Mouse (Mus musculus) forebrain, embryonic 11.5 days (tissue): ENCODE measurements at regions not wholly inside any gene's neighbourhood (a gene's known extent, or its start where the extent isn't known, plus 50 kb on each side); places are given as distances from the start of the nearest gene placed in this dataset.

Source experiments
- ATAC-seq: fragments of 200-750 bp; cut with Nextera tagmentation; replicated peaks from 2 replicates; pipeline ENCODE4 v1.8.0; 2017; ENCODE audit warnings: moderate TSS enrichment; ENCODE audit not compliant: low FRiP score
- DNase-seq: peaks from one replicate; pipeline ENCODE4 v3.0.0-alpha.2; 2017; ENCODE audit warnings: low spot score
- H3K27ac ChIP-seq: fragments of 300-500 bp; sonication (generic); 2 replicates; pipeline ENCODE4 v1.5.1; 2014; ENCODE audit warnings: low read depth, low read length
- H3K27me3 ChIP-seq: fragments of 300-500 bp; sonication (generic); 2 replicates; pipeline ENCODE4 v1.6.1; 2014; ENCODE audit warnings: mild to moderate bottlenecking, low read length, mixed read lengths; ENCODE audit not compliant: control insufficient read depth, insufficient read depth
- H3K36me3 ChIP-seq: fragments of 300-500 bp; sonication (generic); 2 replicates; pipeline ENCODE4 v1.6.1; 2014; ENCODE audit warnings: mild to moderate bottlenecking, low read length, moderate library complexity, mixed read lengths; ENCODE audit not compliant: control insufficient read depth, insufficient read depth
- H3K4me1 ChIP-seq: fragments of 300-500 bp; sonication (generic); replicated peaks from 2 replicates; pipeline ENCODE4 v1.6.1; 2014; ENCODE audit warnings: low read length, mixed read lengths; ENCODE audit not compliant: control insufficient read depth, insufficient read depth
- H3K4me2 ChIP-seq: fragments of 300-500 bp; sonication (generic); 2 replicates; pipeline ENCODE4 v1.6.1; 2014; ENCODE audit warnings: low read depth, mild to moderate bottlenecking, low read length, moderate library complexity, mixed read lengths; ENCODE audit not compliant: severe bottlenecking
- H3K4me3 ChIP-seq: fragments of 300-500 bp; sonication (generic); 2 replicates; pipeline ENCODE4 v1.5.1; 2014; ENCODE audit warnings: low read depth, low read length
- H3K9ac ChIP-seq: fragments of 300-500 bp; sonication (generic); 2 replicates; pipeline ENCODE4 v1.6.1; 2014; ENCODE audit warnings: low read length
- H3K9me3 ChIP-seq: fragments of 300-500 bp; sonication (generic); 2 replicates; pipeline ENCODE4 v1.6.1; 2016; ENCODE audit warnings: low read length, mixed read lengths; ENCODE audit not compliant: control insufficient read depth
- WGBS: fragments of 180-500 bp; shearing (Covaris S2); extraction: QIAGEN DNeasy Blood & Tissue Kit; methylation state at CpG from one replicate; pipeline ENCODE4 v1.1.7; 2014; 5-methylcytosine and 5-hydroxymethylcytosine counted together

DNA sequence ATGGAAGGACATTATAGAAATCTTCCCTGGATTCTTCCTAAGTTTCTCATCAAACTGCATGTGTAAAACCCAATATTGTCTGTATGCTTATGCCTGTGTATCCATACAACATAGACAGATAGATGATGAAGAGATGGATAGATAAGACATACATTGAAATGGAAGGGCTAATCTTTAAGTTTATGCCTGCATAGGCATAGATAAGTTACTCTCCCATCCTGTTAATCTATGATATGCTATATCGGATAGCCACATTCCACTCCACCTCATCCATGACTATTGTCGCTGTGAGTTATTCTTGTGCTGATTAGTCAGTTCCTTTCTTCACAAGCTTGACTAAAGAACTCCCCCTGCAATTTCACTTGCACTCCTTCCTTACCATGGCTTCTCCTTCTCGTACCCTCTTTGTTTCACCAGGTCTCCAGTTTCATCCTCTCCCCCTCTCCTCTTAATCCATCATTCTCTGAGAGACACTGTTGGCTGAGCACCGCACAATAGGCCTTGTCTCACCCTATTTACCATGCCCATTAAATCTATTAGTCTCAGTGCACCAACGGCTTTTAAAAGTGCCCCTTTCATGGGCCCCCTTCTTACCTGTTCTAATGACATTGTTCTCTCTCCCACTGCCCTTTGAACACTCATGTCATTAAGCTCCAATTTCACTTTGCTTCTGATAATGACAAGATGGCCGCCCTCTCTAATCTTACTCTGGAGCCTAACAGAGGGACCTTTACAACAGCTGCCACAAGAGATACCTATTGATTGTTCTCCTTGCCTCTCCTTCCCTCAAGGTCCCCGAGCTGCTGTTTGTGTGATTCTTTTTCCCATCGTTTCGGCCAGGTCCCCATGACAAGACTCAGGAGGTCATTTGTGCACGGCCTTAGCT lies 399.1 kb upstream of the Acvr2a start:
- Histone ChIP-seq H3K4me1 (no peaks in the 10 kb centered on the region; the same call in 1 of the 2 replicates), H3K27me3 (no peaks in the 10 kb centered on the region), H3K9ac (no peak overlapping the region), H3K9me3 (no peaks in the 10 kb centered on the region), H3K27ac (no peak overlapping the region), H3K36me3 (no peaks in the 10 kb centered on the region), H3K4me3 (no peak overlapping the region), H3K4me2 (no peak overlapping the region)
- WGBS = 26% methylated on average over 10 of the region's 10 CpGs
- ATAC-seq = 0 out of 2 replicates have a peak, but pooled peaks have one; percentile 29
- no peak for DNase-seq

DNA sequence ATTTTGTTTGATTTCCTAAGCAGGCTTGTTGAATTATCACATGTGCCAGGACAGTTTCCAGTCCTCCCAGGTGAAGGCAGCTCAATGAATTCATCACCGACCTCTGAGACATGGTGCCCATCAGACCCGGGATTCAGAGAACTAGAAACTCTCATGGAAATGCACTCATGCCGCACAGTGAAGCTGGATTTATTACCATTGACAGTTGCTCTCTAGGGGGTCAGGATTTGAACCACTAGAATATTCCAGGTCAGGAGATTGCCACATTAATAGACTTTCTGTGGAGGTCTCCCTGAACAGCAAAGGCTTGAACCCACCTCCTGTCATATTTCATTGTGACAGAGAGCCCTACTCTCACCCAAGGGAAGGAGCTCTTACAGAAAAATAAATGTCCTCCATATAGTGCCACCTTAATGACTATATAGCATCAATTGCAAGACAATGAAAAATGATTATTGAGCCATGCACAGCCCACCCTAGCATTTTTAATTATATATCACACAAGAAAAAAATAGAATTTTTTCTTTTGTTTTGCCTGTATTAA lies 397.6 kb upstream of the Acvr2a start:
- Histone ChIP-seq H3K4me1 (no peaks in the 10 kb centered on the region; the same call in 1 of the 2 replicates), H3K9ac (no peak overlapping the region), H3K36me3 (no peaks in the 10 kb centered on the region), H3K27me3 (no peaks in the 10 kb centered on the region), H3K27ac (no peak overlapping the region), H3K4me3 (no peak overlapping the region), H3K4me2 (no peak overlapping the region), H3K9me3 (no peaks in the 10 kb centered on the region)
- no peak for DNase-seq
- no peak for ATAC-seq
- WGBS = 91% methylated on average over 3 of the region's 3 CpGs

DNA sequence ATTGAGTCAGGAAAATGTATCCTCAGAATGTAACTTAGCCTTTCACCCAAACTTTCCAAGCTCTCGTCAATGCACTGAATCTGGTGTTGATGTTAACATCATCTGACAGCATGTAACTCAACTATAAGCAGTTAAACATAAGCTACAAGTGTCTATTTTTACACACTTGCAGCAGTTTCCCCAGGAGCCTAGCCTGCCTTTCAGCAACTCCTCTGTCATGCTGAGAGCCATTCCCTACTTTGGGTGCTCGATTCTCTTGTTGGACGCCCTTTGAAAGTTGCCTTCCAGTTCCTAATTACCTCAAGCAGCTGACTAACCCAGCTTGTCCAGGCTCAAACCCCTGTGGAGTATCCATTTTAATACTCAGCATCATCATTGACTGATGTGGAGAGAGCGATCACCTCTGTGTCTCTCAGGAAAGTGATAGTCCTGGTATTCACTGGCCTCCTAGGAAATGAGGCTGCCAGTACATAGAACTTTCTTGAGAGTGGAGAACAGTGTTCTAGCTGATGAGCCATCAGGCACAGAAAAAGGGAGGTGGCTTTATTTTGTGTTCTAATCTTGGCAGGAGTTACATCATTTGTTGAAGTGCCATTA lies 396.8 kb upstream of the Acvr2a start:
- 50% methylated on average over 4 of the region's 4 CpGs for WGBS

DNA sequence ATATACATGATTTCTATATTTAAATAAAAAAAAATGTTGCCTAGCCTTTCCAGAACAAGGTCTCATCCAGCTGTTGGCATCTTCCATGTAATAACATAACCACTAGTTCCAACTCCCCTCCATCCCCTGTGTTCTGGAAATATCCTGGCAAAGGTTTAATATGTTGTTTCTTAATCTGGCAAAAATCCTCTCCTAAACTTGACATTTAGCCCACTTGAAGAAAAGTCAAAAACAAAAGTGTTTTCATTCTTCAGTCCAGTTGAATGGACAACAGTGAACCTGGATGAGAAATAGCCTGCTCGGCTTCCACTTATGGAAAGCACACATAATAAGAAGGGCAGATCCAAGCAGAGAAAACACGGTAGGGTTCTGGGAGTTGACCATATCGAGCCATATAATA lies 393.1 kb upstream of the Acvr2a start:
- Histone ChIP-seq H3K36me3 (no peaks in the 10 kb centered on the region), H3K27me3 (no peaks in the 10 kb centered on the region), H3K27ac (no peak overlapping the region), H3K4me1 (peaks cover 10% of the 10 kb centered on the region; the same call in 1 of the 2 replicates), H3K9ac (no peak overlapping the region), H3K9me3 (no peaks in the 10 kb centered on the region), H3K4me3 (no peak overlapping the region), H3K4me2 (no peak overlapping the region)
- ATAC-seq (no peak), DNase-seq (no peak)
- WGBS = 84% methylated on average over 3 of the region's 3 CpGs

More for the DNA sequence above, 396.8 kb upstream of the Acvr2a start:
- no peak for DNase-seq
- H3K27ac ChIP-seq = no peak overlapping the region
- ATAC-seq = no peak
- no peak overlapping the region for H3K9ac ChIP-seq
- no peaks in the 10 kb centered on the region for H3K27me3 ChIP-seq
- H3K4me1 ChIP-seq = no peaks in the 10 kb centered on the region; the same call in 1 of the 2 replicates
- no peak overlapping the region for H3K4me3 ChIP-seq
- no peaks in the 10 kb centered on the region for H3K36me3 ChIP-seq
- H3K9me3 ChIP-seq = no peaks in the 10 kb centered on the region
- no peak overlapping the region for H3K4me2 ChIP-seq

DNA sequence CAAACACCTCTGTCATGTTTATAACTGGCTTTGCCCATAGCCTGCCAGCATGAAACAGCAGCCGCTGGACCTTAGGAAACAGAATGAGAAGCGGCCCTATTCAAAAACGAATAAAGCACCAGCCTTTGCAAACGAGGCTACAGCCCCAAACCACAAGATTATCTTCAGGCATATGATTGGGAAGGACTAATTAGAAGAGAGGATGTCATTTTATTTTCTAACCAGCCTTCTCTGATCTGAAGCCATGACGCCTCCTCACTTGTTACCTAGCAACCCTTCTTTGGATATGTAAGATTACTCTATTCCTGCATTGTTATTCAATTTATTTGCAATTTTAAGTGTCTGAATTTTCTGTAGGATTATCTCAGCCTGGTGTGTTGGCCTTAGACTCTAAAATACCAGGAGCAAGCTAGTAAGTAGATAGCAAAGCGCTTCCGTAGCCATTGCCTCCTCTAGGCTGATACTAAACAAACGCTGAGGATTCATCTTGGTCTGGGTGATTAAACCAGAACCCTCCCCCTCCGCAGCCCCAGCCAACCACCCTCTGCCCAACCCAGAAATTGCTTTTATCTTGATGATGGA lies 390.0 kb upstream of the Acvr2a start:
- H3K27me3 ChIP-seq = no peaks in the 10 kb centered on the region
- ATAC-seq = peak; percentile 75
- no peaks in the 10 kb centered on the region for H3K36me3 ChIP-seq
- H3K4me1 ChIP-seq = peaks cover 10% of the 10 kb centered on the region; the same call in 1 of the 2 replicates
- whole genome bisulfite sequencing = 10% methylated on average over 9 of the region's 9 CpGs
- H3K9me3 ChIP-seq = no peaks in the 10 kb centered on the region
- H3K4me3 ChIP-seq = no peak overlapping the region
- H3K4me2 ChIP-seq = peak overlapping the region; percentile 35; the same call in 1 of the 2 replicates
- peak overlapping the region; percentile 62; the same call in 1 of the 2 replicates for H3K27ac ChIP-seq
- H3K9ac ChIP-seq = no peak overlapping the region
- no peak for DNase-seq

DNA sequence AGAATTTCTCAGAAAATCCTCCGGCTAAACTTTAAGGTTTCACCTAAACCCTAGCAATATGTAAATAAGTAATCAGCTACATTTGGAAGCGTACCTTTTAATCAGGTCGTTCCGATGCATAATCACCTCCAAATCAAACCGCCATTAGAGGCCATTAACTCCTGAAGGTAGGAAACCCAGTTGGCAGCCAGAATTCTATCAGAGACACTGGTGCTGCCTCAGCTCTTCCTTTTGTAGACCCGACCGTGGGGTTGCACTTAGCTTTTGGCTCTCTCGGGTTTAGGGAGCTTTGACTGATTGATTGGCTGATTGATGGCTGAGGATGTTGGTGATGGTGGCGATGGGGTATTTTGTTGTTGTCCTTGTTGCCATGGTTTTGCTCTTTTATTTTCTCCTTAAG lies 389.3 kb upstream of the Acvr2a start:
- peaks cover 10% of the 10 kb centered on the region; the same call in 1 of the 2 replicates for H3K4me1 ChIP-seq
- H3K4me3 ChIP-seq = no peak overlapping the region
- DNase-seq = no peak
- no peaks in the 10 kb centered on the region for H3K36me3 ChIP-seq
- ATAC-seq = peak; percentile 13; the same call in 1 of the 2 replicates
- no peak overlapping the region for H3K9ac ChIP-seq
- H3K9me3 ChIP-seq = no peaks in the 10 kb centered on the region
- peak overlapping the region; percentile 35; the same call in 1 of the 2 replicates for H3K4me2 ChIP-seq
- no peak overlapping the region for H3K27ac ChIP-seq
- no peaks in the 10 kb centered on the region for H3K27me3 ChIP-seq
- 16% methylated on average over 9 of the region's 9 CpGs for WGBS

DNA sequence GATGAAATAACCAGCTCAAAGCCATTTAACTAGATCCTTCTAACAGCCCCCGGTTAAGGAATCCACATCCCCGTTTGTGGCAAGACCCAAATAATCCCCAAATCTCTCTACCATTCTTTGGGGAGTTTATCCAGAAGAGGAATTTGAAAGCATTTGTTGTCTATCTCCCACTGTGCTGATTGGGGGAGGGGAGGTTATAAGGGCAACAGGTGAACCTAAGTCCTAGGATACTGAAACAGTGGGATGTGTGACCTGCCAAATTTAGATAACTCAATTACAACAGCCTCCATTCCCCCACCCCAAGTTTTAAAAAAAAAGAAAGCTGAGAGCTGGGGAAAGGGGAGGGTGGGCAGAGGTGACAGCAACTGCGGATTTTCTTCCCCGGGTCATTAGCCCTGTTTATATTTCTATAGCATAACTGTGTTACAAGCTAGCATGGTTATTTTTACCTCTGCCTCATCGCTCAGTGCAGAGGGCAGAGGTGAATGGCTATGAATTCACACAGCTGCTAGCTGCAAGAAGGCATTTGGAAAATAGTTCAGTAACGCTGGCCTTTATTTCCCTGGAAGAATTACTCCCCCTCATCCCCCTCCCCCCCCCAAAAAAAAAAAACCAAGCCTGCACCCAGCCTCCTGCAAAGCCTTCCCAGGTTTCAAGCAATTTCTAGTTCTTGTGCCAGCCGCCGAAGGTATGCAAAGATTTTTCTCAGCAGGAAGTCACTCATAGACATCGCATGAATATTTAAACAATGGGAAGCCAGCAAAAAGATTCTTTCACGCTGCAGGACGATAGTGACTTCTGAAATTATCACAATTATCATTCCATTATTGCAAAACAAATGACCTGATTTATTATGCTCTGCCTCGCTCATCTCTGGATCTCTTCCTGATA lies 388.5 kb upstream of the Acvr2a start:
- Histone ChIP-seq H3K36me3 (no peaks in the 10 kb centered on the region), H3K4me3 (no peak overlapping the region), H3K9ac (no peak overlapping the region), H3K27me3 (no peaks in the 10 kb centered on the region), H3K4me1 (peaks cover 10% of the 10 kb centered on the region; the same call in 1 of the 2 replicates), H3K9me3 (no peaks in the 10 kb centered on the region), H3K27ac (no peak overlapping the region), H3K4me2 (no peak overlapping the region)
- ATAC-seq = no peak; the same call in 1 of the 2 replicates
- DNase-seq = no peak
- WGBS = 13% methylated on average over 12 of the region's 12 CpGs

DNA sequence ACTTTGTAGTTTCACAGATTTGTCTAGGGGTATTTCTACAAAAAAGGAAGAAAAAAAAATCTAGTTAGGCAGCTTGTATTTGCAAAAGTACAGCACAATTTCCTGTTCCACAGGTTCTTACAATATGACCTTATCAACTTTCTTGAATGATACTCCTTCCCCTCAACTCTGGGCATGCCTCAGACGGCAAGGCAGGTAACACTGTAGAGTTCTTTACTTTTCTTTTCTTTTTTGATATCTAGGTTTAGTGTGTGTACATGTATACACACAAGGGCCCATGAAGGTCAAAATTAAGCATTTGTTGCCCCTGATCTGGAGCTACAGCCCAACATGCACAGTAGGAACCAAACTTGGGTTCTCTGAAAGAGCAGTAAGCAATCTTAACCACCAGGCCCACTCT lies 381.4 kb upstream of the Acvr2a start:
- Histone ChIP-seq H3K4me2 (no peak overlapping the region), H3K36me3 (no peaks in the 10 kb centered on the region), H3K9ac (no peak overlapping the region), H3K27me3 (no peaks in the 10 kb centered on the region), H3K9me3 (no peaks in the 10 kb centered on the region), H3K4me3 (no peak overlapping the region), H3K4me1 (no peaks in the 10 kb centered on the region), H3K27ac (no peak overlapping the region)
- WGBS = 89% methylated on average over 1 of the region's 1 CpGs
- ATAC-seq = no peak
- DNase-seq = no peak
